Mouse (Mus musculus) myocyte (in vitro differentiated cells): ENCODE measurements at regions not wholly inside any gene's neighbourhood (a gene's known extent, or its start where the extent isn't known, plus 50 kb on each side); places are given as distances from the start of the nearest gene placed in this dataset.

Experiments used
- MYOD1 ChIP-seq, 3 experiments: IDR thresholded peaks; one replicate each; pipeline ENCODE4 v1.6.1; 2011; ENCODE audit warnings: control low read depth in 2 of 3, low read depth in 2 of 3, mild to moderate bottlenecking in 2 of 3, moderate library complexity in 1 of 3; ENCODE audit not compliant: insufficient read length in 2 of 3, control insufficient read depth in 1 of 3
- POLR2A ChIP-seq: IDR thresholded peaks from one replicate; pipeline ENCODE4 v1.6.1; 2011; ENCODE audit warnings: low read depth, mild to moderate bottlenecking, control low read depth, moderate library complexity; ENCODE audit not compliant: insufficient read length
- REST ChIP-seq: IDR thresholded peaks from one replicate; pipeline ENCODE4 v1.6.1; 2011; ENCODE audit warnings: mild to moderate bottlenecking, control low read depth, moderate library complexity; ENCODE audit not compliant: insufficient read depth, insufficient read length

DNA sequence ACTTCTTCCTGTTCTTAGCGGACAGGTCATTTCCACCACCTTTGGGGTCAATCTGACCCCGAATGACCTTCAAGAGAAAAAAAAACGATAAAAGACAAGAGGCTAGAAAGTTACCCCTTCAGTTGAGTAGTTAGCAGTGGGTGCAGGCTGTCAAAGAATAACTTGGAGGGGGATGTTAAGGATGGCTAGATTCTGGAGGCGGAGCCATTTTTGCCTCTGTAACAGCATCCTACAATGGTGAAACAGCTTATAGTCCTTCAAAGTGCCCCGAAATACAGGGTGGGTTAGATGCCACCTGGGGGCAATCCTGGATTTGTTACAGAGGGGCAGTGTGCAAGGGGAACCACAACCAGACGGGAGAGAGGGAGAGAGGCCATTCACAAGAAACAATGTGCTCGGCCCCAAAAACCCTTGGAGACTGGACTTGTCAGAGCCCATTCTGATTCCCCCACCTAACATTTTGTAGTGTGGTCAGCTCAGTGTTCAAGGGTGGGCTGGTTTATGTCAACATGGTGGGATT lies 79.1 kb downstream of the Cd83 start:
- TF ChIP-seq REST (no peak), MYOD1 (IDR thresholded peaks at IDR 0.05; ENCODE audit: control insufficient read depth in 1 of 3, insufficient read length in 2 of 3, low read depth in 2 of 3) (no peak), POLR2A (no peak)
